11 mouse cellular contexts compared by ENCODE assay signal in the genomic region with DNA sequence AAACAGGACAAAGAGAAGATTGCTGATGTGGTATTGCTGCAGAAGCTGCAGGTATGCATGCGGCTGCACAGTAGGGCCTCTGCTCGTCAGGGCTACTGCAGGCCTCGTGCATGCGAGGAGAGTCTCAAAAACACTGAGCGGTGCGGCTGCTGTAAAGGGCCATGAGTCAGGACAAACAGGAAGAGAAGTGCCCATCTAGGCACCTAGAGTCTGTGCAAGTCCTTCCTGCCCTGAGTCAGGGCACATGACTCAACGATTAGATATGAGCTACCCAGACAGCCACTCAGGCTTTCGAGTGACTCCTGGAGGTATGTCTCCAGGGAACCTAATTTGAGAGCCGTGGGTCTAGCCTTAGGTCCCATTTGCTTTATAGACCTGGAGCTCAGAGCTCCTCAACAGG. TPM values are rescaled to one million over a fixed set of nuclear protein-coding genes. Genes with fewer than 3 reads are reported as not detected.
DNase-seq lines count a peak whose midpoint lies in the region; ATAC-seq lines count a peak whose summit lies in the region.
"Had no signal": no experiment of that assay in that cellular context is flagged by ENCODE, and none has a peak within 500 bp of the region (broad histone marks: within the 10 kb centered on the region; RNA-seq: fewer than 3 reads in every experiment).

No protein-coding gene starts in this region.

- H3K9ac ChIP-seq in heart, embryonic 14.5 days (ENCODE audit: low read length), result no peak overlapping the region
- H3K9ac ChIP-seq: forebrain, embryonic 15.5 days had no signal

- intact Hi-C loops in heart, postnatal 25 days (cut with DNase I), result no loop called here
- intact Hi-C loops in gastrocnemius, postnatal 14 days (cut with DNase I; ENCODE audit: low total_unique reads), result no loop called here

- peaks cover 9 to 19% of the 10 kb centered on the region in 2 experiments for H3K4me1 ChIP-seq in heart, embryonic 14.5 days (ENCODE audit: control insufficient read depth in 2 of 2, insufficient read depth in 2 of 2, low read length in 2 of 2)
- H3K4me1 ChIP-seq: forebrain, embryonic 15.5 days had no signal

- ATAC-seq in heart, embryonic 14.5 days (ENCODE audit: insufficient number of reproducible peaks, insufficient read depth, low FRiP score, low read depth), result peak; percentile 55
- peak; percentile 83 for ATAC-seq in megakaryocyte, adult 5-6 weeks (ENCODE audit: poor library complexity, severe bottlenecking)
- ATAC-seq in erythroid progenitor cell, adult 5-6 weeks (replicated peaks; ENCODE audit: low FRiP score, poor library complexity, severe bottlenecking), result no peak
- ATAC-seq: forebrain, embryonic 15.5 days had no signal

- H3K9me3 ChIP-seq in heart, embryonic 14.5 days (ENCODE audit: control insufficient read depth, low read length), result 0 out of 2 replicates have a peak, but pooled peaks cover 2% of the 10 kb centered on the region
- H3K9me3 ChIP-seq: forebrain, embryonic 15.5 days had no signal

- WGBS in heart, embryonic 14.5 days, result 44% methylated on average over 9 of the region's 9 CpGs

- DNase-seq in heart, postnatal 25 days (ENCODE audit: low spot score), result no peak
- DNase-seq in CD4-positive helper T cell, adult 2 months (ENCODE audit: low read depth, low spot score), result peak; percentile 22
- peak; percentile 55 to 63 for DNase-seq in adrenal gland, postnatal 36 days
- DNase-seq in spleen, postnatal 4 days (ENCODE audit: low spot score in 2 of 2), result no peak
- DNase-seq in gastrocnemius, postnatal 14 days, result no peak
- DNase-seq: heart, postnatal 14 days; kidney, postnatal 25 days had no signal

- no peaks in the 10 kb centered on the region for H3K36me3 ChIP-seq in heart, embryonic 14.5 days (ENCODE audit: control insufficient read depth, insufficient read depth, low read length)
- H3K36me3 ChIP-seq: forebrain, embryonic 15.5 days had no signal

- no peak overlapping the region for H3K4me3 ChIP-seq in heart, embryonic 14.5 days (ENCODE audit: control insufficient read depth in 1 of 2, insufficient read depth in 1 of 2, low read depth in 1 of 2, low read length in 2 of 2)
- H3K4me3 ChIP-seq: forebrain, embryonic 15.5 days had no signal

- H3K27ac ChIP-seq in heart, embryonic 14.5 days (replicated peaks in 1 of 2; ENCODE audit: control insufficient read depth in 1 of 2, insufficient read depth in 1 of 2, low read depth in 2 of 2, low read length in 2 of 2), result no peak overlapping the region
- H3K27ac ChIP-seq: forebrain, embryonic 15.5 days had no signal

- no peak overlapping the region for H3K4me2 ChIP-seq in heart, embryonic 14.5 days (ENCODE audit: low read length)
- H3K4me2 ChIP-seq: forebrain, embryonic 15.5 days had no signal

- no peaks in the 10 kb centered on the region for H3K27me3 ChIP-seq in heart, embryonic 14.5 days (ENCODE audit: control insufficient read depth, insufficient read depth, low read length)
- H3K27me3 ChIP-seq: forebrain, embryonic 15.5 days had no signal

RNA-seq across cellular contexts. Expression of gene Itpr3, which starts 26.5 kb away (rescaled TPM):
- polyA plus RNA-seq in heart, embryonic 14.5 days (2014; fragmentation: Nextera tagmentation; extraction: Ambion mirVana), result 1.7 TPM in 2 replicates
- 1 to 10 TPM; 4.6 to 6.8 TPM for total RNA-seq in heart, postnatal 25 days (2021)
- 1 to 10 TPM; 5.9 to 6.3 TPM for total RNA-seq in adrenal gland, postnatal 36 days (2021)
- 5.9 and 6.2 TPM in 2 replicates for total RNA-seq in megakaryocyte, adult 5-6 weeks (2015)
- total RNA-seq in megakaryocyte, adult 5-6 weeks (2017), result 10.9 and 12.2 TPM in 2 replicates
- 1 to 10 TPM; 4.2 to 5.7 TPM for total RNA-seq in gastrocnemius, postnatal 14 days (2021)
- 1.3 and 9.0 TPM in 2 replicates for total RNA-seq in erythroid progenitor cell, adult 5-6 weeks (2015; ENCODE audit: low replicate concordance)
- 0.98 and 2.2 TPM in 2 replicates for total RNA-seq in erythroid progenitor cell, adult 5-6 weeks (2017; ENCODE audit: low replicate concordance)

RNA-seq across cellular contexts. Expression of gene Uqcc2, which starts 50.1 kb away (rescaled TPM):
- 307 and 339 TPM in 2 replicates for polyA plus RNA-seq in heart, embryonic 14.5 days (2014; fragmentation: Nextera tagmentation; extraction: Ambion mirVana)
- 100 to 1,000 TPM; 323 to 335 TPM for total RNA-seq in heart, postnatal 25 days (2021)
- 100 to 1,000 TPM; 245 to 370 TPM for total RNA-seq in adrenal gland, postnatal 36 days (2021)
- 92.0 and 94.4 TPM in 2 replicates for total RNA-seq in megakaryocyte, adult 5-6 weeks (2015)
- 88.7 and 110 TPM in 2 replicates for total RNA-seq in megakaryocyte, adult 5-6 weeks (2017)
- total RNA-seq in gastrocnemius, postnatal 14 days (2021), result 100 to 1,000 TPM; 342 TPM
- total RNA-seq in erythroid progenitor cell, adult 5-6 weeks (2015; ENCODE audit: low replicate concordance), result 9.6 and 33.9 TPM in 2 replicates
- 4.2 and 39.0 TPM in 2 replicates for total RNA-seq in erythroid progenitor cell, adult 5-6 weeks (2017; ENCODE audit: low replicate concordance)

RNA-seq across cellular contexts. Expression of gene Bak1, which starts 54.8 kb away (rescaled TPM):
- 8.2 and 10.5 TPM in 2 replicates for polyA plus RNA-seq in heart, embryonic 14.5 days (2014; fragmentation: Nextera tagmentation; extraction: Ambion mirVana)
- 10 to 100 TPM; 18.2 to 24.2 TPM for total RNA-seq in heart, postnatal 25 days (2021)
- 10 to 100 TPM; 29.3 to 42.4 TPM for total RNA-seq in adrenal gland, postnatal 36 days (2021)
- total RNA-seq in megakaryocyte, adult 5-6 weeks (2015), result 115 and 120 TPM in 2 replicates
- 70.4 and 71.5 TPM in 2 replicates for total RNA-seq in megakaryocyte, adult 5-6 weeks (2017)
- total RNA-seq in gastrocnemius, postnatal 14 days (2021), result 10 to 100 TPM; 24.7 to 27.9 TPM
- total RNA-seq in erythroid progenitor cell, adult 5-6 weeks (2015; ENCODE audit: low replicate concordance), result 32.7 and 36.0 TPM in 2 replicates
- total RNA-seq in erythroid progenitor cell, adult 5-6 weeks (2017; ENCODE audit: low replicate concordance), result 11.4 and 12.5 TPM in 2 replicates

Comparison
In these comparisons a context has a peak if more than half of its experiments do, and no peak if none do; other contexts are left out.
1. DNase-seq: peak in CD4-positive helper T cell, adult 2 months (single experiment) and adrenal gland, postnatal 36 days (2 of 2); none in heart, postnatal 25 days (single experiment), spleen, postnatal 4 days (0 of 2) and gastrocnemius, postnatal 14 days (single experiment).